Mouse (Mus musculus) effector memory CD4-positive, alpha-beta T cell, adult 7 months (primary cell): Measurements from ENCODE around the gene Crym. TPM values are rescaled to one million over a fixed set of nuclear protein-coding genes. Genes with fewer than 3 reads are reported as not detected.

Source experiments
- polyA plus RNA-seq: library from polyadenylated mRNA; unstranded; fragments of 100-300 nt; shearing (Covaris generic); gene quantifications from one replicate; pipeline ENCODE4 v1.2.1, GENCODE M21; 2017

Crym gene
- polyA plus RNA-seq: not detected

GRCm38 (mm10) chr7:120201771-120202170, at the start of gene Crym:
Crym (minus strand) TSS chr7:120202111.

DNA sequence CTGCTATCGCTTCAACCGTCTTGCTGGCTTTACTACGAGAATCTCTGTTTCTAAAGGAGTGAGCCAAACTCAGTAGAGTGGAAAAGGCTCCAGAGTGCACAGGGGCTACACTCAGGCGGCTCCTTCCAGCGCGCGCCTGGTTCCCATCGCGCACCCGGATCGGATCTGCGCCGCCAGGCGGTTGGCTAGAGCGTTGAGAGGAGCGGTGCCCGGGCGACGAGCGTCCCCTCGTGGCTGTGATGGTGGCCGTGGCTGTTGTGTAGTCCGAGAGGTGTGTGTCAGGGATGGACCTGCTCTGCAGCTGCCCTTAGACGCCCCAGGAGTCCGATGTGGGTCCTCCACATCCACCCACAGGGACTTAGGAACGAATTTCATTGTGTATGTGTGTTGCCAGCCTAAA, 1.9 kb upstream of the Crym start, which contains the start of gene Abca14:
Abca14 (plus strand) TSS at position 173 of the 400 bp plus-strand sequence.

GRCm38 (mm10) chr7:120173603-120174244, 28.2 kb downstream of the Crym start, which contains the start of gene Anks4b:
Anks4b (plus strand) TSS chr7:120173858.

GRCm38 (mm10) chr7:120145191-120145590, 56.7 kb downstream of the Crym start, which contains the start of gene Zp2:
Zp2 (minus strand) TSS chr7:120145291.

Other genes with a start within 250 kb of the Crym start
- 0.27 TPM for gene Dnah3, start 106.8 kb downstream of the Crym start, polyA plus RNA-seq
- gene Tmem159, start 99.8 kb downstream of the Crym start, polyA plus RNA-seq: 11.4 TPM
- gene Zp2, start 56.8 kb downstream of the Crym start, polyA plus RNA-seq: not detected
- gene Anks4b, start 28.3 kb downstream of the Crym start, polyA plus RNA-seq: not detected
- gene Abca14, start 1.9 kb upstream of the Crym start, polyA plus RNA-seq: 0.18 TPM
- gene Abca15, start 126.6 kb upstream of the Crym start, polyA plus RNA-seq: not detected
- gene Abca16, start 207.5 kb upstream of the Crym start, polyA plus RNA-seq: not detected